Mouse (Mus musculus): ENCODE measurements at regions not wholly inside any gene's neighbourhood (a gene's known extent, or its start where the extent isn't known, plus 50 kb on each side); places are given as distances from the start of the nearest gene placed in this dataset.
A peak's percentile ranks its signal among the peaks of the same experiment; 100 is the strongest.
"Not testable (repeated sequence)": the region's sequence is repeated elsewhere in the genome, so short reads cannot be mapped to it uniquely, and the experiment has no call there.

GRCm38 (mm10) chr9:83728428-83728827 lies 77.6 kb downstream of the Elovl4 start:
- DNase-seq (ENCODE audit: low read depth, low spot score), result no peak

GRCm38 (mm10) chr9:83727462-83728189 lies 78.5 kb downstream of the Elovl4 start:
- peak; percentile 44 for DNase-seq (ENCODE audit: low read depth, low spot score)

DNA sequence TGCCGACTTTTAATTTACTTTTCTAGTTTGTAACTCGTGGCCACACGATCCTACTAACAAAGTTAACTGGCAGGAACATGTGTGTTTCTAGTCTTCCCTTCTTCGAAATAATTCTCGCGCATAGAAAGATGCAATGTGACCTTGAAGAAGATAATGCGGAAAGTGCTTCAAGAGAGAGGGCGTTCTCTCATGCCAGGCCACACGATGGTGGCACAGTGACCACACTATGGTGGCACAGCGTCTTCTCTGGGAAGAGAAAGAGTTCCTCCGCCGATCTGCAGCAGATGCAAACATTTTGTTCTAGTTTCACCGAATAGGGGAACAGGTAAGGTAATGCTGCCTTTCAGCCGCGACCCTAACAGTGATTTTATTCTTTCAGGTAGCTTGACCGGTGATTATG lies 79.1 kb downstream of the Elovl4 start:
- DNase-seq (ENCODE audit: low read depth, low spot score), result no peak

GRCm38 (mm10) chr9:83726105-83726504 lies 80.0 kb downstream of the Elovl4 start:
- DNase-seq (ENCODE audit: low read depth, low spot score), result no peak

DNA sequence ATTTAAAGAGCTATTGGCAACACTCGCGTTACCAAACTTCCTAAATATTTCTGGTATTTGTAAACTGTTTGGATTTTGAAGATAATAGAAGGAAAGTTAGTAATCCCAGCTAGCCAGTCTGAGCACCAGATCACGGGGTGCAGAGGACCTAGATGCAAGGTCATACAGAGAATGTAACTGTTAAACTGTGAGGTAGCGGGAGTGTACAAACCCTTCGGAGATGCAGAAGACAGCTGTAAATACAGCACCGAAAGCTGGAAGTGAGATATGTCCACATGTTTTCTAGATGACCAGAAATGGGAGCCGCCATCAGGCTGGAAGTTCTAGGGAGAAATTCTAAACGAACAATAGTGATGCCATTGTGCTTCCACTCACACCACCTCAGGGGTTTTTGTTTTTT lies 80.5 kb downstream of the Elovl4 start:
- DNase-seq (ENCODE audit: low read depth, low spot score), result no peak

GRCm38 (mm10) chr9:83720982-83721381 lies 85.1 kb downstream of the Elovl4 start:
- DNase-seq (ENCODE audit: low read depth, low spot score), result no peak

- DNase-seq (ENCODE audit: low read depth, low spot score), result no peak
These were observed 86.3 kb downstream of the Elovl4 start for GRCm38 (mm10) chr9:83719811-83720210.

GRCm38 (mm10) chr9:83718084-83718483 lies 88.0 kb downstream of the Elovl4 start:
- DNase-seq (ENCODE audit: low read depth, low spot score), result not testable (repeated sequence)

GRCm38 (mm10) chr9:83716101-83716763 lies 89.8 kb downstream of the Elovl4 start:
- no peak for DNase-seq (ENCODE audit: low read depth, low spot score)

DNA sequence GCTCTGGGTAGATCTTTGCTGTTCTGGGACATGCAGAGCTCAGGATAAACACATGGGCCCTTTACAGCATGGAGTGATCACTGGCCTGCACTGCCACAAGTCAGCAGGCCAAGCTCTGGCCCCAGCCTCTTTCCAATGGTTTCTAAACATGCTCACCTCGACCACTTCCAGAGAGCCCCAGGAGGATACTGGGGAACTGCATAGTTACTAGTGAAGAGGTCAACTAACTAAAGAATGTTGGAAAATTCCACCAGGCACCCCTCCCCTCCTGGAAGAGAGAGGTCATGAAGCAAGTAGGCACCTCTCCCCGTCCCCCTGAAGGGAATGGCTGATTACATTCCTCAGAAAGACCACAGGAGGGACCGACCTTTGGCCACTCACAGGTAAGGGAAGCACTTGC lies 98.7 kb downstream of the Elovl4 start:
- DNase-seq (ENCODE audit: low read depth, low spot score), result no peak

GRCm38 (mm10) chr9:83706071-83706470 lies 100.0 kb downstream of the Elovl4 start:
- no peak for DNase-seq (ENCODE audit: low read depth, low spot score)

DNA sequence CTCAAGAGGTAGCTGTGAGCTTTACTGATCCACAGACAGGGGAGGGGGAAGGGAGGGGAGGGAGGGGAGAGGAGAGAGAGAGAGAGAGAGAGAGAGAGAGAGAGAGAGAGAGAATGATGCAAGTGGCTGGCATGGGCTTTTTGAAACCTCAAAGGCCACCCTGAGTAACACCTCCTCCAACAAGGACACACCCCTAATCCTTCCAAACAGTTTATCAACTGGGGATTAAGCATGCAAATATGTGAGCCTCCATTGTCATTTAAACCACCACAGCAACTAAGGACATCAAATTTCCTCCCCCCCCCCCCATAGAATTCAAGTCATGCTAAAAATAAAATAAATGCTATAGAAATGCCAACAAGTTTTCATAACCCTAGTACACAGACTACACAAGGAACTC lies 101.9 kb downstream of the Elovl4 start:
- DNase-seq (ENCODE audit: low read depth, low spot score), result no peak

- no peak for DNase-seq (ENCODE audit: low read depth, low spot score)
These were observed 105.2 kb downstream of the Elovl4 start for GRCm38 (mm10) chr9:83700916-83701315.

DNA sequence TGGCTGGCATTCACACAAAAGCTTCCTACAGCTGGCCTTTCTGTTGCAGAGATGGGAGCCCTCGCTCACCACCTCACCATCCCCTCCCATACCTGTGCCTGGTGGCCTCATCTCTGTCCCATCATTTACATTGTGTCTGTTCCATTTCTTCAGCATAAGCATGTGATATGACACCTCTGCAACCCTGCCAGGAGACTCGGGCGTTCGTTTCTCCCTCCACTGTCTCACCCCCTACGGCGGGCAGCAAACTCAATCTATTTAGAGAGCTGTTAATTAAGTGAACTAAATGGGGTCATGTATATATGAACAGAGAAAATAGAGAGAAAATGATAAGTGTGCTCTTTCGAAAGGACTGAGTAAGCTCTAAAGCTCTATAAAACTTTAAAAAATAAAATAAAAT lies 106.0 kb downstream of the Elovl4 start:
- no peak for DNase-seq (ENCODE audit: low read depth, low spot score)

- peak; percentile 58 for DNase-seq (ENCODE audit: low read depth, low spot score)
These were observed 114.5 kb downstream of the Elovl4 start for GRCm38 (mm10) chr9:83691332-83692198.

Data from CD4-positive helper T cell, adult 2 months (primary cell).